ENCODE assay signal across 9 mouse cellular contexts in genomic region chr8:72590198-72590597, GRCm38 (mm10). TPM values are rescaled to one million over a fixed set of nuclear protein-coding genes. Genes with fewer than 3 reads are reported as not detected.
DNase-seq lines count a peak whose midpoint lies in the region; ATAC-seq and TF ChIP-seq lines count a peak whose summit lies in the region.
"Had no signal": no experiment of that assay in that cellular context is flagged by ENCODE, and none has a peak within 500 bp of the region (broad histone marks: within the 10 kb centered on the region; RNA-seq: fewer than 3 reads in every experiment).

No protein-coding gene starts in this region.

- H3K4me3 ChIP-seq in layer of hippocampus, adult 2 months: no peak overlapping the region
- no peak overlapping the region for H3K4me3 ChIP-seq in lung, embryonic 14.5 days (ENCODE audit: low read depth, low read length)
- no peak overlapping the region for H3K4me3 ChIP-seq in neural tube, embryonic 15.5 days (replicated peaks)
- no peak overlapping the region for H3K4me3 ChIP-seq in cerebellum, adult 2 months (replicated peaks; ENCODE audit: insufficient read depth, low read depth, low read length)
- H3K4me3 ChIP-seq: erythroblast, embryonic 14.5 days had no signal

- no peaks in the 10 kb centered on the region for H3K9me3 ChIP-seq in lung, embryonic 14.5 days (ENCODE audit: low read depth, low read length)
- no peaks in the 10 kb centered on the region for H3K9me3 ChIP-seq in neural tube, embryonic 15.5 days (replicated peaks)

- H3K27me3 ChIP-seq in lung, embryonic 14.5 days (ENCODE audit: insufficient read depth, low read length): no peaks in the 10 kb centered on the region
- H3K27me3 ChIP-seq in neural tube, embryonic 15.5 days (replicated peaks): no peaks in the 10 kb centered on the region
- no peaks in the 10 kb centered on the region for H3K27me3 ChIP-seq in cerebellum, adult 2 months (ENCODE audit: control insufficient read depth, insufficient read depth, low read length)

- DNase-seq in adrenal gland, postnatal 14 days: peak; percentile 62
- DNase-seq in adrenal gland, adult 2 months: no peak
- no peak for DNase-seq in layer of hippocampus, adult 2 months (ENCODE audit: low spot score in 2 of 2)
- DNase-seq in layer of hippocampus, postnatal 36 days: no peak
- DNase-seq in T-cell, adult 2 months (ENCODE audit: low spot score): peak; percentile 41
- DNase-seq in lung, embryonic 14.5 days: peak; percentile 51
- DNase-seq in cerebellum, adult 2 months: no peak

- no peak for TF ChIP-seq POLR2A in cerebellum, adult 2 months (IDR thresholded peaks at IDR 0.05; ENCODE audit: borderline replicate concordance, insufficient read depth, low read length)

- H3K9ac ChIP-seq in lung, embryonic 14.5 days: no peak overlapping the region
- no peak overlapping the region for H3K9ac ChIP-seq in neural tube, embryonic 15.5 days (replicated peaks)

- peak overlapping the region; percentile 89; the same call in 1 of the 2 replicates for H3K27ac ChIP-seq in layer of hippocampus, adult 2 months
- H3K27ac ChIP-seq in lung, embryonic 14.5 days (ENCODE audit: low read depth): no peak overlapping the region
- no peak overlapping the region for H3K27ac ChIP-seq in neural tube, embryonic 15.5 days (replicated peaks)
- H3K27ac ChIP-seq in cerebellum, adult 2 months (ENCODE audit: insufficient read depth, low read length): no peak overlapping the region

- TF ChIP-seq CTCF in layer of hippocampus, adult 2 months (conservative IDR thresholded peaks at IDR 0.05): peak; percentile 69
- TF ChIP-seq CTCF in lung, embryonic 14.5 days (IDR thresholded peaks at IDR 0.05; ENCODE audit: low read depth): peak; percentile 63
- no peak for TF ChIP-seq CTCF in cerebellum, adult 2 months (IDR thresholded peaks at IDR 0.05; ENCODE audit: borderline replicate concordance, insufficient read depth, low read depth, low read length)

- no peak for ATAC-seq in lung, embryonic 14.5 days (ENCODE audit: insufficient read depth)
- ATAC-seq in neural tube, embryonic 15.5 days (ENCODE audit: low FRiP score): no peak

- H3K36me3 ChIP-seq in lung, embryonic 14.5 days (ENCODE audit: insufficient read depth): no peaks in the 10 kb centered on the region
- no peaks in the 10 kb centered on the region for H3K36me3 ChIP-seq in neural tube, embryonic 15.5 days

- H3K4me2 ChIP-seq in lung, embryonic 14.5 days: no peak overlapping the region
- H3K4me2 ChIP-seq in neural tube, embryonic 15.5 days: no peak overlapping the region

- 55% methylated on average over 2 of the region's 2 CpGs for WGBS in lung, embryonic 14.5 days
- WGBS in neural tube, embryonic 15.5 days: 67% methylated on average over 2 of the region's 2 CpGs
- 59% methylated on average over 2 of the region's 2 CpGs for WGBS in cerebellum, adult 2 months

- no peaks in the 10 kb centered on the region for H3K4me1 ChIP-seq in lung, embryonic 14.5 days (ENCODE audit: insufficient read depth)
- peaks cover 5% of the 10 kb centered on the region for H3K4me1 ChIP-seq in neural tube, embryonic 15.5 days
- no peaks in the 10 kb centered on the region for H3K4me1 ChIP-seq in cerebellum, adult 2 months (ENCODE audit: control insufficient read depth, insufficient read depth, low read length)

RNA-seq across cellular contexts. Expression of gene Tmem38a, which starts 18.3 kb away (rescaled TPM):
- total RNA-seq in adrenal gland, postnatal 14 days (2021): 9.3 and 10.5 TPM in 2 replicates
- 1 to 10 TPM; 6.4 to 7.8 TPM for total RNA-seq in adrenal gland, adult 2 months (2021)
- 10.9 and 13.6 TPM in 2 replicates for polyA plus RNA-seq in adrenal gland, adult 2 months (2012; rRNA removed)
- 100 to 1,000 TPM; 115 to 120 TPM for total RNA-seq in layer of hippocampus, adult 2 months (2021)
- 100 to 1,000 TPM; 121 to 127 TPM for total RNA-seq in layer of hippocampus, postnatal 36 days (2021)
- polyA plus RNA-seq in lung, embryonic 14.5 days (2014; fragmentation: Nextera tagmentation; extraction: Ambion mirVana): 12.7 and 18.3 TPM in 2 replicates
- polyA plus RNA-seq in neural tube, embryonic 15.5 days (2015; fragmentation: Nextera tagmentation; extraction: Ambion mirVana): 36.2 and 38.1 TPM in 2 replicates
- polyA plus RNA-seq in cerebellum, adult 2 months (2012; rRNA removed): 107 and 111 TPM in 2 replicates

RNA-seq across cellular contexts. Expression of gene Smim7, which starts 19.3 kb away (rescaled TPM):
- 79.7 and 95.5 TPM in 2 replicates for total RNA-seq in adrenal gland, postnatal 14 days (2021)
- total RNA-seq in adrenal gland, adult 2 months (2021): 100 to 1,000 TPM; 102 to 142 TPM
- 27.7 and 31.6 TPM in 2 replicates for polyA plus RNA-seq in adrenal gland, adult 2 months (2012; rRNA removed)
- total RNA-seq in layer of hippocampus, adult 2 months (2021): 100 to 1,000 TPM; 103 to 104 TPM
- total RNA-seq in layer of hippocampus, postnatal 36 days (2021): 100 to 1,000 TPM; 101 to 105 TPM
- polyA plus RNA-seq in lung, embryonic 14.5 days (2014; fragmentation: Nextera tagmentation; extraction: Ambion mirVana): 121 and 130 TPM in 2 replicates
- polyA plus RNA-seq in neural tube, embryonic 15.5 days (2015; fragmentation: Nextera tagmentation; extraction: Ambion mirVana): 121 and 124 TPM in 2 replicates
- 72.3 and 73.7 TPM in 2 replicates for polyA plus RNA-seq in cerebellum, adult 2 months (2012; rRNA removed)

RNA-seq across cellular contexts. Expression of gene Med26, which starts 42.1 kb away (rescaled TPM):
- total RNA-seq in adrenal gland, postnatal 14 days (2021): 9.5 and 10.0 TPM in 2 replicates
- 1 to 10 TPM; 8.6 to 9.5 TPM for total RNA-seq in adrenal gland, adult 2 months (2021)
- polyA plus RNA-seq in adrenal gland, adult 2 months (2012; rRNA removed): 16.4 and 17.1 TPM in 2 replicates
- total RNA-seq in layer of hippocampus, adult 2 months (2021): 10 to 100 TPM; 10.5 to 10.6 TPM
- total RNA-seq in layer of hippocampus, postnatal 36 days (2021): 10 to 100 TPM in 1 of 2 experiments, 1 to 10 TPM in 1; 9.9 to 11.0 TPM
- 16.7 and 17.5 TPM in 2 replicates for polyA plus RNA-seq in lung, embryonic 14.5 days (2014; fragmentation: Nextera tagmentation; extraction: Ambion mirVana)
- polyA plus RNA-seq in neural tube, embryonic 15.5 days (2015; fragmentation: Nextera tagmentation; extraction: Ambion mirVana): 14.5 and 15.7 TPM in 2 replicates
- polyA plus RNA-seq in cerebellum, adult 2 months (2012; rRNA removed): 9.6 and 10.3 TPM in 2 replicates

RNA-seq across cellular contexts. Expression of gene Nwd1, which starts 56.3 kb away (rescaled TPM):
- 0.41 and 0.60 TPM in 2 replicates for total RNA-seq in adrenal gland, postnatal 14 days (2021)
- total RNA-seq in adrenal gland, adult 2 months (2021): under 1 TPM; 0.14 to 0.28 TPM
- polyA plus RNA-seq in adrenal gland, adult 2 months (2012; rRNA removed): 0.06 and 0.13 TPM in 2 replicates
- 10 to 100 TPM; 51.1 to 52.1 TPM for total RNA-seq in layer of hippocampus, adult 2 months (2021)
- 10 to 100 TPM; 47.1 to 57.8 TPM for total RNA-seq in layer of hippocampus, postnatal 36 days (2021)
- polyA plus RNA-seq in lung, embryonic 14.5 days (2014; fragmentation: Nextera tagmentation; extraction: Ambion mirVana): 0.03 TPM in 1 of 2 replicates, not detected in the other
- 2.9 and 3.2 TPM in 2 replicates for polyA plus RNA-seq in neural tube, embryonic 15.5 days (2015; fragmentation: Nextera tagmentation; extraction: Ambion mirVana)
- 21.2 and 21.6 TPM in 2 replicates for polyA plus RNA-seq in cerebellum, adult 2 months (2012; rRNA removed)
- polyA plus RNA-seq: erythroblast, embryonic 14.5 days had no signal

Comparison
In these comparisons a context has a peak if more than half of its experiments do, and no peak if none do; other contexts are left out.
1. DNase-seq: peak in adrenal gland, postnatal 14 days (single experiment), T-cell, adult 2 months (single experiment) and lung, embryonic 14.5 days (single experiment); none in adrenal gland, adult 2 months (single experiment), layer of hippocampus, adult 2 months (0 of 2), layer of hippocampus, postnatal 36 days (0 of 2) and cerebellum, adult 2 months (0 of 2).
2. RNA of gene Tmem38a, which starts 18.3 kb away (total RNA-seq): 121 to 127 TPM in layer of hippocampus, postnatal 36 days and 115 to 120 TPM in layer of hippocampus, adult 2 months; 9.3 to 10.5 TPM in adrenal gland, postnatal 14 days and 6.4 to 7.8 TPM in adrenal gland, adult 2 months; every median in the first group is over 10 times any median in the second.